Mouse (Mus musculus) MEL (cell line): ENCODE measurements around the gene Bbs9. TPM values are rescaled to one million over a fixed set of nuclear protein-coding genes. Genes with fewer than 3 reads are reported as not detected.

Experiments
- DNase-seq: peaks from one replicate; pipeline ENCODE4 v3.0.0; 2011; ENCODE audit warnings: low read depth, low spot score
- H3K27ac ChIP-seq: 2 replicates; pipeline ENCODE4 v1.5.1; 2012; ENCODE audit warnings: low read depth, mild to moderate bottlenecking, control low read depth, low read length, moderate library complexity; ENCODE audit not compliant: control insufficient read depth
- H3K27me3 ChIP-seq, 2 experiments: fragments of 150-350 bp in 1 of 2; sonication (generic) in 1 of 2; 2 replicates each; pipeline ENCODE4 v1.6.1; 2012; ENCODE audit warnings: low read length in 2 of 2, mild to moderate bottlenecking in 2 of 2, improper control_type of control experiment in 1 of 2, moderate library complexity in 1 of 2; ENCODE audit not compliant: insufficient read depth in 2 of 2, control insufficient read depth in 1 of 2
- H3K36me3 ChIP-seq, 2 experiments: 2 replicates each; pipeline ENCODE4 v1.6.1; 2012 to 2014; ENCODE audit warnings: low read length in 2 of 2, improper control_type of control experiment in 1 of 2, inconsistent platforms in 1 of 2, mild to moderate bottlenecking in 1 of 2; ENCODE audit not compliant: insufficient read depth in 2 of 2, control insufficient read depth in 1 of 2
- H3K4me1 ChIP-seq, 2 experiments: fragments of 150-350 bp in 1 of 2; sonication (generic) in 1 of 2; 2 replicates each; pipeline ENCODE4 v1.6.1; 2012; ENCODE audit warnings: low read length in 2 of 2, improper control_type of control experiment in 1 of 2, mild to moderate bottlenecking in 1 of 2; ENCODE audit not compliant: insufficient read depth in 2 of 2, control insufficient read depth in 1 of 2
- H3K4me3 ChIP-seq, 2 experiments: fragments of 150-350 bp in 1 of 2; sonication (generic) in 1 of 2; 2 replicates each; pipeline ENCODE4 v1.5.1; 2012; ENCODE audit warnings: low read depth in 2 of 2, low read length in 2 of 2, mild to moderate bottlenecking in 2 of 2, moderate library complexity in 2 of 2, control low read depth in 1 of 2, improper control_type of control experiment in 1 of 2; ENCODE audit not compliant: control insufficient read depth in 1 of 2, insufficient read depth in 1 of 2
- H3K79me2 ChIP-seq: 2 replicates; pipeline ENCODE4 v1.6.1; 2012; ENCODE audit warnings: mild to moderate bottlenecking, low read length, moderate library complexity; ENCODE audit not compliant: control insufficient read depth, poor library complexity, insufficient read depth
- H3K9ac ChIP-seq: 2 replicates; pipeline ENCODE4 v1.6.1; 2012; ENCODE audit warnings: low read depth, mild to moderate bottlenecking, control low read depth, low read length, moderate library complexity; ENCODE audit not compliant: control insufficient read depth, poor library complexity, severe bottlenecking
- H3K9me3 ChIP-seq: fragments of 150-350 bp; sonication (generic); replicated peaks from 2 replicates; pipeline ENCODE4 v1.6.1; 2012; ENCODE audit warnings: mild to moderate bottlenecking, low read length, improper control_type of control experiment, moderate library complexity; ENCODE audit not compliant: insufficient read depth
- BHLHE40 ChIP-seq: IDR thresholded peaks from 2 replicates; pipeline ENCODE4 v1.6.1; 2012; ENCODE audit warnings: low read depth, mild to moderate bottlenecking, inconsistent platforms, low read length, improper control_type of control experiment, borderline replicate concordance
- ELF1 ChIP-seq: IDR thresholded peaks from 2 replicates; pipeline ENCODE4 v1.6.1; 2014; ENCODE audit warnings: low read depth, mild to moderate bottlenecking, inconsistent platforms, low read length, improper control_type of control experiment, moderate library complexity
- ETS1 ChIP-seq: IDR thresholded peaks from 2 replicates; pipeline ENCODE4 v1.6.1; 2012; ENCODE audit warnings: low read depth, mild to moderate bottlenecking, inconsistent platforms, low read length, improper control_type of control experiment, moderate library complexity
- GATA1 ChIP-seq: IDR thresholded peaks from 2 replicates; pipeline ENCODE4 v1.6.1; 2011; ENCODE audit warnings: low read depth, low read length, improper control_type of control experiment
- HCFC1 ChIP-seq: IDR thresholded peaks from 2 replicates; pipeline ENCODE4 v1.6.1; 2012; ENCODE audit warnings: low read depth, mild to moderate bottlenecking, inconsistent platforms, low read length, improper control_type of control experiment, moderate library complexity
- JUND ChIP-seq: IDR thresholded peaks from 2 replicates; pipeline ENCODE4 v1.6.1; 2011; ENCODE audit warnings: low read depth, mild to moderate bottlenecking, improper control_type of control experiment, low read length
- KAT2A ChIP-seq: conservative IDR thresholded peaks from 2 replicates; pipeline ENCODE4 v1.6.1; 2012; ENCODE audit warnings: low read depth, low read length, improper control_type of control experiment, inconsistent platforms
- MAX ChIP-seq: IDR thresholded peaks from 2 replicates; pipeline ENCODE4 v1.6.1; 2011; ENCODE audit warnings: low read length, improper control_type of control experiment
- MXI1 ChIP-seq: IDR thresholded peaks from 2 replicates; pipeline ENCODE4 v1.6.1; 2011; ENCODE audit warnings: mild to moderate bottlenecking, low read depth, low read length, improper control_type of control experiment
- MYB ChIP-seq: IDR thresholded peaks from 2 replicates; pipeline ENCODE4 v1.6.1; 2011; ENCODE audit warnings: mild to moderate bottlenecking, low read depth, low read length, improper control_type of control experiment
- MYC ChIP-seq: IDR thresholded peaks from 2 replicates; pipeline ENCODE4 v1.6.1; 2011; ENCODE audit warnings: low read depth, mild to moderate bottlenecking, low read length, improper control_type of control experiment, moderate library complexity
- NELFE ChIP-seq: IDR thresholded peaks from 2 replicates; pipeline ENCODE4 v1.6.1; 2011; ENCODE audit warnings: low read depth, low read length, improper control_type of control experiment
- POLR2A ChIP-seq, 2 experiments: IDR thresholded peaks; 2 replicates each; pipeline ENCODE4 v1.6.1; 2011 to 2012; ENCODE audit warnings: low read length in 2 of 2, mild to moderate bottlenecking in 2 of 2, control low read depth in 1 of 2, improper control_type of control experiment in 1 of 2, low read depth in 1 of 2, moderate library complexity in 1 of 2; ENCODE audit not compliant: control insufficient read depth in 1 of 2, insufficient read depth in 1 of 2, poor library complexity in 1 of 2
- POLR2AphosphoS5 ChIP-seq: IDR thresholded peaks from 2 replicates; pipeline ENCODE4 v1.6.1; 2012; ENCODE audit warnings: low read depth, borderline replicate concordance, mild to moderate bottlenecking, inconsistent platforms, low read length, moderate library complexity, mixed read lengths
- RAD21 ChIP-seq: IDR thresholded peaks from 2 replicates; pipeline ENCODE4 v1.6.1; 2011; ENCODE audit warnings: mild to moderate bottlenecking, low read depth, low read length, improper control_type of control experiment
- RCOR1 ChIP-seq: IDR thresholded peaks from 2 replicates; pipeline ENCODE4 v1.6.1; 2012; ENCODE audit warnings: low read depth, mild to moderate bottlenecking, inconsistent platforms, low read length, improper control_type of control experiment
- SIN3A ChIP-seq: IDR thresholded peaks from 2 replicates; pipeline ENCODE4 v1.6.1; 2012; ENCODE audit warnings: low read length, improper control_type of control experiment, inconsistent platforms
- SMC3 ChIP-seq: IDR thresholded peaks from 2 replicates; pipeline ENCODE4 v1.6.1; 2011; ENCODE audit warnings: low read depth, low read length, improper control_type of control experiment
- TAL1 ChIP-seq: IDR thresholded peaks from 2 replicates; pipeline ENCODE4 v1.6.1; 2012; ENCODE audit warnings: mild to moderate bottlenecking, inconsistent platforms, low read length, moderate library complexity, mixed read lengths
- TBP ChIP-seq: IDR thresholded peaks from 2 replicates; pipeline ENCODE4 v1.8.0; 2011; ENCODE audit warnings: low read depth, low read length, improper control_type of control experiment
- USF2 ChIP-seq, 2 experiments: IDR thresholded peaks; 2 replicates each; pipeline ENCODE4 v1.6.1; 2011 to 2012; ENCODE audit warnings: improper control_type of control experiment in 2 of 2, low read length in 2 of 2, borderline replicate concordance in 1 of 2, inconsistent platforms in 1 of 2, low read depth in 1 of 2, mild to moderate bottlenecking in 1 of 2; ENCODE audit not compliant: insufficient read depth in 1 of 2
- ZC3H11A ChIP-seq: IDR thresholded peaks from 2 replicates; pipeline ENCODE4 v1.6.1; 2012; ENCODE audit warnings: low read depth, mild to moderate bottlenecking, inconsistent platforms, low read length, improper control_type of control experiment
- polyA plus RNA-seq, 2 experiments: library from polyadenylated mRNA; stranded (reverse) in 1 of 2; unstranded in 1 of 2; fragments of >175 nt in 1 of 2; fragments of >200 nt in 1 of 2; gene quantifications; 2 replicates each; pipeline versions ENCODE4 v1.2.1 to v1.2.4; 2012; ENCODE audit warnings: low replicate concordance in 2 of 2, low read depth in 1 of 2; ENCODE audit not compliant: insufficient read length in 2 of 2, insufficient read depth in 1 of 2, missing spikeins in 1 of 2
- total RNA-seq: library from RNA; depleted of rRNA; stranded (reverse); fragments of 300-350 nt; gene quantifications from 2 replicates; pipeline ENCODE4 v1.2.3, GENCODE M21; 2012

The Bbs9 gene
- total and polyA plus RNA-seq, 3 experiments = 18.5 to 19.5 TPM; not detected in 1

DNA sequence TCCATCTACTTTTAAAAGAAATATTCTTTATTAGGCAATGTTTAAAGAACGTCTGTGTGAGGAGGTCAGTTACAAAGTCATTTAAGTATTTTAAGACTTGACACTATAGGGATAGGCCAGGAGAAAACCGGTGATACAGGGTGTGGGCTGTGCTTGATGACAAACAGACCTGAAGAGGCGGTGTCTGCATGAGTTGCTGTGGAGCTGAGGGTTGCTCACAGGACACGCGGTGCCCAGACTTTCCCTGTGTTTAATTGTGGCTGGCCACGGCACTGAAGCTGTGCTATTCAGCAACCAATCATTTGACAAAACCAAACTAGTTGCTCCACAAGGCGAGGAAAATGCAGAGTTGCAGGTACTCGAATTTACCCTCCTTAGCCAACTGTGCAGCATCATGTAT, 286.0 kb downstream of the Bbs9 start:
- Histone ChIP-seq H3K4me1 (peaks cover 3% of the 10 kb centered on the region in 2 experiments; a peak in 3 of 4 replicates), H3K36me3 (peaks cover 0 to 3% of the 10 kb centered on the region in 2 experiments; a peak in 1 of 4 replicates), H3K27ac (no peak overlapping the region), H3K79me2 (no peaks in the 10 kb centered on the region), H3K9ac (no peak overlapping the region), H3K27me3 (no peaks in the 10 kb centered on the region), H3K9me3 (no peaks in the 10 kb centered on the region), H3K4me3 (no peak overlapping the region)
- no peak for DNase-seq
- no peak for TF ChIP-seq GATA1

DNA sequence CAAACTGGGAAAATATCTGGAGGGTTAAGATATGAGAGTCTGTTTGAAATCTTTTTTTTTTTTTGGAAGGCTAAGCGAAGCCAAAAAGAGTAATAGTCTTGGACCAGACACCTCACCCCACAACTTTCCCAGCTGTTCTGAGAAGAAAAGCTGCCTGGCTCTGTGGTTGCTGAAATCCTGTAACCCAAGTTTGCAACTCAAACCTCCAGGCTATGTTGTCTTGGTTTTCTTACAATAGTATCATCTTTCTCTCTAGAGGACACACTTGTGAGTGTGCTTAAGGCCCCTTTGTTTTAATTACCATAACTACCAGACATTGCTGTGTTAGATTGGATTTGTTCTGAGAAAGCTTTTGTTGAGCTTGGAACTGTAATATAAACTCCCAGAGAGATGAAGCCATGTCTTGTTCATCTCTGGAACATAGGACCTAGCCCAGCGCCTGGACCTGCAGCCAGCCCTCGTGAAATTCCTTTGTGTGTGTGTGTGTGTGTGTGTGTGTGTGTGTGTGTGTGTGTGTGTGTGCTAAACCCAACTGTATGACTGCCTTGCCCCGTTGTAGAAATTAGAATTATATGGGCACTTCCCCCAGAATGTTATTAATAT, 290.2 kb downstream of the Bbs9 start:
- H3K79me2 ChIP-seq = no peaks in the 10 kb centered on the region
- TF ChIP-seq SMC3 (no peak), POLR2A (IDR thresholded peaks at IDR 0.05; ENCODE audit: control insufficient read depth in 1 of 2, insufficient read depth in 1 of 2, low read depth in 1 of 2, low read length in 2 of 2, poor library complexity in 1 of 2) (no peak), JUND (no peak), ELF1 (no peak), TBP (no peak), BHLHE40 (no peak), MAX (no peak), MXI1 (no peak), ZC3H11A (no peak), MYC (no peak), KAT2A (no peak), MYB (no peak), HCFC1 (no peak), USF2 (IDR thresholded peaks at IDR 0.05; ENCODE audit: borderline replicate concordance in 1 of 2, insufficient read depth in 1 of 2, low read depth in 1 of 2, low read length in 2 of 2) (no peak)
- TF ChIP-seq, all 39 proteins: peak for 0
- no peak overlapping the region for H3K4me3 ChIP-seq

DNA sequence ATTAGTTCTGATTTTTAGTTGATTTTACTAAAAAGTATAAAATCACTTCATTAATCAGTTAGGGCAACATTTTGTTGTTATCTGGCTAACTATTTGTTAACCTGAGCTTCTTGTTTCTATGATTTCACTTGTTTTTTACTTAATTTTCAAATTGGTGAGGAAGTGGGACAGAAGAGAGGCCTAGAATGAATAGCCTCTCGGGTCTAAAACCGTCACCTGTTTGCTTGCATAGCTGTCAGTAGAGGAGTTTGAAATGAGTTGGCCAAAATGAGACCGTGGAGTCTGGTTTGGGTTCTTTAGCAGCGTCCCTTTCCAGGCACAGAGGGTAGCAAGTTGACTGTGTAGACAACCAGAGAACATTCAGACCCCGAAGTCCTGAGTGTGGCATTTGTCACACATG, 291.6 kb downstream of the Bbs9 start:
- TF ChIP-seq TAL1 (no peak), NELFE (no peak), ETS1 (no peak), RAD21 (no peak), SIN3A (no peak), RCOR1 (no peak), POLR2AphosphoS5 (no peak)
- Histone ChIP-seq H3K79me2 (no peaks in the 10 kb centered on the region), H3K27me3 (no peaks in the 10 kb centered on the region), H3K9me3 (no peaks in the 10 kb centered on the region), H3K36me3 (peaks cover 0 to 3% of the 10 kb centered on the region in 2 experiments; a peak in 1 of 4 replicates), H3K27ac (no peak overlapping the region), H3K9ac (no peak overlapping the region), H3K4me3 (no peak overlapping the region), H3K4me1 (peaks cover 3% of the 10 kb centered on the region in 2 experiments; a peak in 3 of 4 replicates)
- DNase-seq = no peak

More for the DNA sequence above, 290.2 kb downstream of the Bbs9 start:
- Histone ChIP-seq H3K9ac (no peak overlapping the region), H3K9me3 (no peaks in the 10 kb centered on the region), H3K27ac (no peak overlapping the region), H3K36me3 (peaks cover 0 to 3% of the 10 kb centered on the region in 2 experiments; a peak in 1 of 4 replicates), H3K27me3 (no peaks in the 10 kb centered on the region), H3K4me1 (peaks cover 3% of the 10 kb centered on the region in 2 experiments; a peak in 3 of 4 replicates)
- DNase-seq = no peak
